Mouse (Mus musculus): ENCODE data around the gene Elf5.

Gene Elf5

DNA sequence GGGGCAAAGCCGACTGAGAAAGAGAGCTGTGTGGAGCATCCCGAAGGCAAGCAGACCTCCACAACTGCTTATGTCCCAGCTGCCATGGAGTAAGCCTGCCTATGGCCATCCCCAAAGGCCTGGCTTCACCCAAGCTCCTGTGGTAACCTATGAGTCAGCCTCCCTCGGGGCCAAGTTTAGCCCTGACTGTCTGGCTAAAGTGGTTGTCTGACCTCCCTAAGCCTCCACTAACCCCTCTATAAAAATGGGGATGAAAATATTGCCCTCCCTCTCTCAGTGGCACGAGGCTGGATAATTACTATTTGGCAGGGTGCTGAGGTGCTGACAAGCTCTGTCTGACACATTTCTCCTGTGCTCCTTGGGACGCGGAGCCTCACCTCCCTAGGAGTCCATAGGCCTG lies at the start of gene Elf5:
TSS of gene Elf5 (plus strand) at position 341 of the 400 bp plus-strand sequence.
- DNase-seq (ENCODE audit: extremely low spot score, low read depth, low spot score), result no peak

DNA sequence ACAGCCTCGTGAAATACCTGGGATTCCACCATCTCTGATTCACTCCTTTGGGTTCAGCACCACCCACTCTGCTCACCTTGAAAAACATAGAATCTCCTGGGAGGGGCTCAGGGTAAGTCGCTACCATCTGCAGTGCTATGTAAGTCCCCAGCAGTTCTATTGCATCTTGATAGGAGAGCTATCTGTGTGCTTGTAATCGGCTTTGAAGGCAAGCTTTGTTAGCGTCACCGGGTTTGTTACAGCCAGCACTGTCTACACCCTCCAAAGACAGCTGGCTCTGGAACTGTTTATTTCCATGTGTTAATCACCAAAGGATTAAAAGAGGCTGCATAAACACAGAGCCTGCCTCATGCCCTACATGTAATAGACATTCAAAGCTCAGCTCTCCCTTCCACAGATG lies 38.9 kb upstream of the Elf5 start:
- DNase-seq (ENCODE audit: extremely low spot score, low read depth, low spot score), result no peak

DNA sequence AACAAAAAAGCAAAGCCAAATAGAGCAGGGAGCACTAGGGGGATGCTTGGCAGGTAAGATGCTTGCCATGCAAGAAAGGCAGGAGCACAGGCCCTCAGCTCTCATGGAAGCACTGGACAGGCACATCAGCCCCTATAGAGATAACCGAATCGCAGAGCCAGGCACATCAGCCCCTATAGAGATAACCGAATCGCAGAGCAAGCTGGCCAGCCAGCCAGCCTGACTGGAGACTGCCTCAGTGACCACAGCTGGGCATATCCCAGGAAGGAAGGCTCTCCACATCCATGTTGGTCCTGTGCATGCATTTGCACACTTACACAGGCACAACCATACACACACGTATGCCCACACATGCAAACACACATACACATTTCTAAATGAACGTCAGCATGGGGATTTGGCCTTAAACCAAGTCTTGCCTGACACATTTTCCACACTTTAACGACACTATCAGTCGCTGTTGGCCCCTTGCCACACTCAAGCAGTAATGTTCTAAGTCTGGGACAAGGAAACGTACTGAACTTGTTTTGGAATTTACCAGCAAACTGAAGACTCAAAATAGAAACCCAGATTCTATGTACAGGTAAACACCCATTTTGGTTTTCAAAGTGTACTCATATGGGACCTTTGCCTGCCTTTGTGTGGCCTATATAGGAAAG lies 31.9 kb upstream of the Elf5 start:
- DNase-seq (ENCODE audit: extremely low spot score, low read depth, low spot score), result no peak

DNA sequence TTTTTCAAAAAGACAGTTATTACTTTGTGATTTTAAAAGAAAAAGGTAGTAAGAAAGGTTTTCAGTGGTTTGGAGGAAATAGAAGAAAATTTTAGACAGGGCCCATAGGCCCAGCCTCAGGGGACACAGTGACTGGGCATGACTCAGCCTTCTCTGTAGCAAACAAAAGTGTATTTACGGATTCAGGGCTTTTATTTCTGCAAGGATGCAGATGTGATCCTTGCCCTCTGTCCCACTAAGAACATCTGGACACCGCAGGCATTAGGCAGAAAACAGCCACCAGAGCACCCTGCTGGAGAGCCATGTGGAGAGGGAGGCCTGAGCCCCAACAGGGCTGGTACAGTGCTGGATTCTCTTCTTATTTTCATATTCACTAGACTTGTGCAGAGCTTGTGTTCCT lies 29.3 kb upstream of the Elf5 start:
- no peak for DNase-seq (ENCODE audit: extremely low spot score, low read depth, low spot score)

DNA sequence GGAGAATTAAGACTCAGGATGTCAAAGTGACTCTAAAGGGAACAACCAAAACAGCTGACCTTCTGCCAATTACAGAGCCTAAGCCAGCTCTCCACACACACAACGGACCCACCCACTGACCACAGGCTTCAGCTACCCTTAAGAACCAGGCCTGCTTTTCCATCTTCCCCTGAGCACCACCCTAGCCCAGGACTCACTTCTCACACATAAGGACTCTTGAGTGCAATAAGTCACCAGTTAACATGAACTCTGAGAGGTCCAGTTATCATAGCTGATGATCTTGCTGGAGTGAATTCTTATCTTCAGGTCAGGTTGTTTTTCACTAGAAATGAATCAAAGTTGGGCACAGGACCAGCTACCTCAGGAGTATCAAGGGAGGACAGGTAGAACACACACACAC lies 23.6 kb upstream of the Elf5 start:
- no peak for DNase-seq (ENCODE audit: extremely low spot score, low read depth, low spot score)

DNA sequence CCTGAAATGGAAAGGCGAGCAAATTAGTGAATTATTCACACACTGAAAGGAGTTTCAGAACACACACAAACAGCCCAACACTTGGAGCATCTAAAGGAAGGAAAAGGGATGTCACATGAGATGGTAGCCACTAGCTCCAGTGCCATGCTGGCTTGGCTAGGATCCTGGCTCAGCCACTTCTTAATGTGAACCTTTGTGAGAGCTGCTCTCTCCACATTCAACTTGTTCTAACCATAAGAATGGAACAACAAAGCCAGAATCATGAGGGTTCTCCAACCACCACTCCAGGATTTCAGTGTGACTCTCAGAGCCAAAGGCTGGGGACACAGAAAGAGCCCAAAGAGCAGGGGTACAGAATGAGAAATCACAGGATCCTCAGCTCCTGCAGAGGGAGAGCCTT lies 23.2 kb upstream of the Elf5 start:
- no peak for DNase-seq (ENCODE audit: extremely low spot score, low read depth, low spot score)

DNA sequence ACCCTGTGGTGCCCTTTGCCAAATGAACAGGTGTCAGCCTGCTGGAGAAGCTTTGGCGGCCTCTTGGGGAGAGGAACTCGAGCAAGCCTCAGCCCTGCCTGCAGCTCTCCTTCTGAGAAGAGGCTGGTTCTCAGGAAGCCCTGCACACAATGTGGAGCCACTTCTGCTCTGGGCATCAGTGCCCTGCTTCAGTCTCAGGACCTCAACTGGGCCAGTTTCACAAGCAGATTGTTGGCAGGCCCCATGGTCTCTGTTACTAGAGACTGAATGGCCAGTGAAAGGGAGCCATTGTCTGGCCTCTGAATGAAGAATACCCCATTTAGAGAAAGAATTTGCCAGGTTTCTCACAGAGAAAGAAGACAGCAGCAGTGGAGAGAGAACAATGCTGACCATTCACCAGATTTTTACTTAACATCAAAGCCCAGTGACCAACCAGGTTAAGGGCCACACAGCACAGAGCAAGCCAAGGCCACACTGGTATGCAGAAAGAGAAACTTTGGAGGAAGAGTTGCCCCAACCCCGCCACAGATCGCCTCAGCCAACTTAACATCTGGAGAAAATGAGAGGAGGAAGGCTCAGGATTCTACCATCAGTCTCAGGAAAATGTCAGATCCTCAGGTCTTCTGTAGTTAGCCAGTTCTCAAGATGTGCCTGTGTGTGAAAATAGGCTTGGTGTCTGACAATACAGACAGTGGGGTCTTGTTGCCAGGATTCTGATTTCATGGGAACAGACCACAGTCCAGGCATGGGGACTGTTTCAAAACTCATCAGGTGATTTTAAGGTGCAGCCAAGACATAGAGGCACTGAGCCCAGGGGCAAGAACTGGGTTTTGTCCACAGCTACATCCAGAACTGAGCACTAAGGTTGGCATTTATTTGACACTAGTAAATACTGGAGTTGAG lies 21.2 kb upstream of the Elf5 start:
- no peak for DNase-seq (ENCODE audit: extremely low spot score, low read depth, low spot score)

DNA sequence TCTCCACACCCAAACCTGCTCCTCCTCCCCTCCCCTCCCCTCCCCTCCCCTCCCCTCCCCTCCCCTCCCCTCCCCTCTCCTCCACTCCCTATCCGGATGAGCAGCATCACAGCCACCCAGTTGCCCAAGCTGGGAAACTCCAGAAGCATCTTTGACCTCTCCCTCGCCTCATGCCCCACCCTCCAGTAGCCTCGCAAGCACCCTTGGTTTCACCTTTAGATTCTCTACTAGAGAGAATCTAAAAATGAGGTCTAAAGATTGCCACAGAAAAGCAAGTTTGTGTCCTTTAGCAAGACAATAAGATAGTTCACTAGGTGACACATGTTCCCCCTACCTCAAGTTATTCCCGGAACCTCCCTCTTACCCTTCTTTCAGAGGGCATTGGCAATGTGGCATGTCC lies 19.9 kb upstream of the Elf5 start:
- no peak for DNase-seq (ENCODE audit: extremely low spot score, low read depth, low spot score)

DNA sequence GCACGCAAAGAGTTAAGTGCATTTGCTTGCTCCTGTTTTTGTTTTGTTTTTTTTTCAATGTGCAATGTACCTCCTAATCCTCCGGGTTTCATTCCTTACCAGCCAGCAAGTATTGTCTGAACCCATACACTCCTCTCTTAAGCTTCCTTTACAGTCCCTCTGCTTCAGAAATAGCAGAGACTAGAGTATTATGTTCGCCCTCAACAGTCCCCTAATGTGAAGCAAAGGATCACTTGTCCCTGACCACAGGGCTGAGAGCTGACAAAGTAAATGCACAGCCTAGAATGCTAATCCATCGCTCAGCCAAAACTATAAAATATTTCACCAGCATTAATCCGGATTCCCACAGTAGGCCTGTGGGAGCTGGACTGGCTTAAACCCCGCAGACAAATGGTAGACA lies 13.4 kb upstream of the Elf5 start:
- DNase-seq (ENCODE audit: extremely low spot score, low read depth, low spot score), result no peak

DNA sequence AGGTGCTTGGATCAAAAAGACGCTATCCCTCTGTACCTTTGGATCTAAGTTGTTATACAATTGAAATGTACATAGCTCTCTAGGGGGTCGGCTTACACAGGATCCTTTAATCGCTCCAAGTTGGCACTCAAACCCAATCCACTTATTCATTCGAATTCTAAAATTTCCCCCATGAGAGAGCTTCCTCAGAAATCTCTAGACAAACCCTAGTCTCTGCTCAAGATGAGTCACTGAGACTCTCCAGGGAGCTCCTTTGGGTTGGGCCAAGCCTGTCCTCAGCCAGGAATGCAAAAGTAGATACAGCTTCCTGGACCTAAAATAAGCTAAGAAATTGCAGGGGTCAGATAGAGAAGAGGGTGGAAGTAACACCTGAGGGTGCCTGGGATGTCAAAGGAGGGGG lies 10.8 kb upstream of the Elf5 start:
- DNase-seq (ENCODE audit: extremely low spot score, low read depth, low spot score), result no peak

DNA sequence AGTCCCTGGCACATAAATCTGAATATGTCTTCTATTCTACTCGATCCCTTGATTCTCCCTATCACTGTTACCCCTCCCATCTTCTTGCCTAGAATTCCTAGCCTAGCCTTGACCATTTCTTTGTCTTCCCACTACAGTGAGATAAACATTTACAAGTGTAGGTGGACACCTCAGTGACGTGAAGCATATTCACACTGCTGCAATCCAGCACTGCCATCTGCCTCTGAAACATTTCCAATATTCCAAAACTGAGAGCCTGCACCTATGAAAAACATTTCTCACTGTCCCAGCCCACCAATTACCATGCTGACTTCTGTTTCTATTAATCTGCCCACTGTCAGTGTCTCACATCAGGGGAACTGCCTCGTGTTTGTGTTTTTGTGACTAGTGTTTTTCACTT lies 5.2 kb upstream of the Elf5 start:
- DNase-seq (ENCODE audit: extremely low spot score, low read depth, low spot score), result no peak

DNA sequence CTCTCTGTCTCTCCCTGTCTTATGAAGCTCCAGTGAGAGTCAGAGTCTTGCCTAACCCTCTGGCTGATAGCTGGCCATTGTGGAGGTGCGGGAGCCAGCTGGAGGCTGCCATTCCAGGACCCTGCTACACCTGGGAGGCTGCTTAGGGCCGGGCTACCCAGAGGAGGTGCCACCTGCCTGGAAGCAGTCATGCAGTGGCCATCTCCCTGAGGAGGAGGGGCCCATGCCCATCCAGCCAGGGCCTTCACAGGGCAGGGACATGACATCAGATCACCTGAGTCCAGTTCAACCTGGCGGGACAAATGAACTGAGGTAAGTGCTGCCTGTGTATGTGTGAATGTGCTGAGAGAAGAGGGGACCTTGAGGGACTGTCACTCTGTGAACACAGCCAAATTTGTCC lies 328 bp downstream of the Elf5 start:
- no peak for DNase-seq (ENCODE audit: extremely low spot score, low read depth, low spot score)

DNA sequence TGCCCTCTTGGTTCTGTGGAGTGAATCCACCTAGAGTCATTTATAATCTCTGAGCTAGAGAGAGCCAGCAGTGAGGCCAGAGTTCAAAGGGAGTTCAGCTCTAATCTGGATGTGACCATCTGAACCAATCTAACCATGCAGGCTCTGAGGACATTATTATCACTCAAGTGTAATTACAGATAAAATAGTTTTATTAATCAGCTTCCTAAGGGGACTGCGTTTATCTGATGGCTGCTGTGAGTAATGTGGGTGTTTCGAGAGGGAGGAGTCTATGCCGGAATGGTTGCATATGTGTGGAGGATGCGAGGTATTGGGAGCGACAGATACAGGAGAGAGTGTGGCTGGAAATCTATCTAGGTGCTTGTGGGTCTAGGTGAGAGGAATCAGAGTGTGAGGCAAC lies 1.9 kb downstream of the Elf5 start:
- DNase-seq (ENCODE audit: extremely low spot score, low read depth, low spot score), result no peak

DNA sequence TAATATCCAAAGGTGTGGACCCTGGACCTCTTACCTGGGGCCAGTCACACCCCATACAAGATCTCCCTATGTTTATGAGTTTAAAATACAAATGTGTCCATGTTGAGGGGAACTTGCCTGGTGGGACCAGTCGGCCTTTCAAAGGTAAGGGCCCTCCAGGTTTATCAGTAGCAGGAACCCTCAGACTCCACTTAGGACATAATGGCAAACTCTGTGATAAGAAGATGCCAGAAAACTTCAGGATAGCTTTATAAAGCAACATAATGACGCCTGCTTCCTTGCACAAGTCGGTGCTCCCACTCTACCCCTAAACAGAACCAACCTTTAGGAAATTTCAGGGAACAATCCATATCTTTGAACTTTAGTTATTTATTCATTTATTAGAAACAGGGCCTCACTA lies 4.3 kb downstream of the Elf5 start:
- DNase-seq (ENCODE audit: extremely low spot score, low read depth, low spot score), result no peak

DNA sequence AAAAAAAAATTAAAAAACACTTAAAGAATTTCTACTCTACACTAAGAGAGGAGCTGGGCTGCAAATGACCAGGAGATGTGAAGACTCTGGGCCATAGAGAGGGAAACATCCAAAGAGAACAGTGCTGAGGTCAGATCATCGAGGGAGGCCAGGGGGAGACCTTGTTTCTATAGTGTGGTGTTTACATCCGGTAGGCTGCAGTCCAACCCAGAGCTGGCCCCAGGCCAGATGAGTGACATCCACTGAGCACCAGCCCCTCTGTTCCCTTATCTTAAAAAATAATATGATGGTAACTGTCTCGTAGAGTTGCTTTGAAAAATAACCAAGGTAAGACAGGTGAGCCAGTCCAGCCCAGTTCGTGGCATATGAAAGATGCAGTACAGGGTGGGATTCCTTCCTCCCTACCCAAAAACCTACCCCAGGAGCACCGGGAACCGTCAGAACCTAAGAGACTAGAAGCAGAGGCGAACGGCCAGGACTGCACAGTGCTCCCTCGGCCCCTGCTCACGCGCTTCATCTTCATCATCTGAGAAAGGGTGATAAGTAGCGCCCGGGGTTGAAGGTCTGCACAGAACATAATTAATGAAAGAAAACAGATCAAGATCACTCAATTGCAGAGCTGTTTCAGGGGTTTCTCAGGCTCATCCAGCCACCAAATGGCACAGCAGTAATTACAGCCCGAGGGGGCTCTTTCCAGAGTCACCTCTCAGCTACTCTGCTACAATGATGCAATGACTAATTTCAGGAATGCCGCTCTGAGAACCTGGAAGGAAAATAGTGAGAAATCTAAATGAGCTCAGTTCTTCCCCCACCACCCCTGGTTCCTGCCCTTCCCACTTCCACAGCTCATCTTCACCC lies 9.4 kb downstream of the Elf5 start:
- no peak for DNase-seq (ENCODE audit: extremely low spot score, low read depth, low spot score)

DNA sequence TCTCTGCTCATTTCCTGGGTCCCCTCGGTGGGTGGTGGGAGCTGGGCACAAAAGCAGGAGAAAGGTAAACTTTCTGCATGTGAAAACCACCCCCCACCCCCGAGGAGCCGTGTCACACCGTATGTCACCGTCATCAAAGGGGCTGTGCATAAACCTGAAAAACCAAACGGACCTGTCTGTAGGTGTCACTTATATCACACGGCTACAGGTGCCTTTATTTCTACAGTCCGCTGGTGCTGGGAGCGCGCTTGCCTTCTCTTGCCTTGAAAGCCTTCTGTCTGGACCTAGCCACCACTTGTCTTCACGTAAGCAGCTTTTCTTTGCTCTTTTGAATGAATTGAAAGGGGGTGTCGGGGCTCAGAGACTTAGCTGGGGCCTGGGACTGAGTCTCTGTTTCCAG lies 12.4 kb downstream of the Elf5 start:
- DNase-seq (ENCODE audit: extremely low spot score, low read depth, low spot score), result no peak

DNA sequence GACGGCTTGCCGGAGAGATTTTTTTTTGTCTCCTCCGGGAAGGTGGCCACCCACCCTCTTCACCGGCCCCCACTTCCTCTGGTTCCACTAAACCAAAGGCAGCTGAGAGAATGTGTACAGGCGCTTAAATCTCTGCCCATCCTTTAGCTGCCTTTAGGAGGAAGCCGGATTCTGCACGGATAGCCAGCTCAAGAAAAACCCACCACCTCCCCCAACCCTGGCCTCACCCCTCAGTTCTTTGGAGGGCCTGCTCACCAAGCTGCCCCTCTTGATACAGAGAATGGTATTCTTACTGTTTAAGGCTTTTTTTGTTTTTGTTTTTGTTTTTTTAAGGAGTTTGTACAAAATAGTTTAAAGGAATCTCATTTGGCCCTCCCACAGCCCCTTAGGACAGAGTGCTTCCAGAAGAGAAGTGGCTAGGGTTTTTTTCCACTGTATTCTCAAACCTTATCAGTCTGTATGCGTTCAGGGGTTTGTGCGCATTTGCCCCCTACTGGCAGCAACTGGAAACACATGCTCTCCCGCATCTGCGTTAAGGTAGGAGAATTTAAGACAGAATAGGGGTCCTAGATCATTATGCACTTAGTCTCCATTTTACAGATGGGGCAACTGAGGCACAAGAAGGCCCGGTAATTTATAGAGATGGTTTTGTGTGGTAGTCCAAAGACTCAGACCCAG lies 13.0 kb downstream of the Elf5 start:
- DNase-seq (ENCODE audit: extremely low spot score, low read depth, low spot score), result peak; percentile 30

DNA sequence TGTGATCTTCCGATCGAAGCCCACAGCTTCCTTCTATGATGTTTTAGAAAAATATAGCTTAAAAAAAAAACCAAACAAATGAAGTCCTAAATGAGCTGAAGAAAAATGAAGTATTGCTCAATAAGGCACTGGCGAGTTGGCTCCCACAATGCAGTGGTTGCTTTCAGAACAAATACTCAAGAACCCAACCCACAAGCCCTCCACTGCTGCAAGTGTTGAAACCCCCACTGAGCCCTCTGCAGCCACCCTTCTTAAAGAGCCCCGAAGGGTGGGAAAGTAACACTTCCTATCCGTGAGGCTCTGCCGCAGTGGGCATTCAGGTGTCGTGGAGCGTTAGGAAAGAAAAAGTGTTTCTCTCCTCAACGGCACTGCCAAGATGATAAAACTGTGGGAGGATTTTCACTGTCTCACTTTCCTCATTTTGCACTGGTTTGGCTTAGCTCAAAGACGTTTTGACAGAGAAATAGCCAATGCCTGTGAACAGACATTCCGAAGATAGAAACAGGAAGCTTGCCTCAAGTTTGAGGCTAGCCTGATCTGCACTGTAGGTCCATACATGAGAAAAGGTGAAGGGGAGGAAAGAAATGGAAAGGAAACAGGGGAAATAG lies 14.1 kb downstream of the Elf5 start:
- no peak for DNase-seq (ENCODE audit: extremely low spot score, low read depth, low spot score)

DNA sequence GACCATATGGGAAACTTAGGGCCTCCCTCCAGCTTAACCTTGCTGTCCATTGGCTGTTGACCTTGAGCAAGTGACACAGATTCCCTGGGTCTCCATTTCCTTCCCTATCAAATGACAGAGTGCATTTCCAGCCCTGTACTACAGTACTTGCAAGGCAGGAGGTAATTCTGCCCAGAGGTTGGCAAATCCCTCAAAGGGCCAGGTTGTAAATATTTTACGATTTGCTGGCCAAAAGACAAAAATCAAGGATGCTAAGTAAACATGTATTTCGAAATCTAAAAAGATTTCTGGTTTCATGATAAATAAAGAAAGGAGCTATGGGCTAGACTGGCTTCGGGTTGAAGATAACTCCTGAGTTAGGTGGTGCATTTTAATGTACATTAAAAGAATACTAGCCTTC lies 16.9 kb downstream of the Elf5 start:
- DNase-seq (ENCODE audit: extremely low spot score, low read depth, low spot score), result no peak

DNA sequence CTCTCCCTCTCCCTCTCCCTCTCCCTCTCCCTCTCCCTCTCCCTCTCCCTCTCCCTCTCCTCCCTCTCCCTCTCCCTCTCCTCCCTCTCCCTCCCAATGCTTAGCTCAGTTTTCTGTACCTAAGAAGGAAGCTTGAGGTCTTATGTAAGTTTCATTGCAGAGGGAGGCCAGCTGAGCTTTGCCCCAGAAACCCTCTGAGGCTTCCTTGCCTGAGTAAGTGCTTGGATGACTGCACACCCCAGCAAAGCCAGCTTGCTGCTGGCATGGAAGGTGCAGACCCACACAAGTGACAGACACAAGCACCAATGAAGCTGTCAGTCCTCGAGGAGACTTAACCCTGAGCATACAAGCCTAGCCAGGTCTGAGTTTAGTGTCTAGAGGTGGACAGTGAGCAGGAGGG lies 19.2 kb downstream of the Elf5 start:
- no peak for DNase-seq (ENCODE audit: extremely low spot score, low read depth, low spot score)
